Mouse (Mus musculus): Measurements from ENCODE around the gene Per3. TPM values are rescaled to one million over a fixed set of nuclear protein-coding genes. Genes with fewer than 3 reads are reported as not detected.

The Per3 gene
- polyA plus RNA-seq (2015; fragmentation: Nextera tagmentation; extraction: Ambion mirVana), result 7.0 and 7.4 TPM in 2 replicates

DNA sequence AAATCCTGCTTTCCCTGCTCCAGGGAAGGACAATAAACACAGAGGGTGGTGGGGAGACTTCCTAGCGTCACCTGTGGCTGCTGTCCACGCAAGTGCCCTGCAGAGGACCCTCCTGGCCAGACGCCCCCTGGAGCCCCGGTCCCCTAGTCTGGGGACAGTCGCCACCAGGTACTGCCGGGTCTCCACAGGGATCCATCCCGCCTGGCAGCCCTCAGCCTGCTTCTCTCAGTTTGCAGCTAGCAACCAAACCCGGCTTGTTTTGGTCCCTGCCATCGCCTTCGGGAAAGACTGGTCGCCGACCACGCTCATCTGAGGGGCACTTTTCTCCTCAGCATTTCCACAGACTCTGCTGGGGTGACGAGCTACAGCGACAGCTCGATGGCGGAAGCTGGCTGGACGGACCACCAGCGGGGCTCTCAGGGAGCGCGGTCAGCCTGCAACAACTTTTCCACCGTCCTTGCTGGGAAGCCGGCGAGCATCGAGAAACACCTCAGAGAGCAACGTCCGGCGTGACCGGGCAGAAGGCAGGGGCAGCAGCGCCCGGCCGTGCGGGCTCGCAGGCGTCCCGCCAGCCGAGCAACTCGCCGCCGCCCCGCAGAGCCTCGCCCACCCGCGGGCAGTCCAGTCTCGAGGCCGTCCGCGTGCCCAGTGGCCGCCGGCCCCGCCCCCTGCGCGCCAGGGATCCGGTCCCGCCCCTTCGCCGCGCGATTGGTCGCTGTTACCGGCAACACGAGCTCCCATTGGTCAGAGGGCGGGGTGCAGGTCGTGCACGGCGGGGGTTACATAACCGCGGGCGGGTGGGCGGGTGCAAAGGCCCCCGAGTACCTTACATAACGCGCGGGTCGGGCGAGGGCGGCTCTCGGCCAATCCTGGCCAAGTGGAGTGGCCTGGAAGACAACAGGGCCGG lies at the start of gene Per3:
Gene Per3, minus strand, starts transcription at position 629 of the 907 bp plus-strand sequence.
- H3K4me2 ChIP-seq (replicated peaks), result peak within 1 kb of the TSS; percentile 98
- H3K27ac ChIP-seq, result peak within 1 kb of the TSS; percentile 72; the same call in 1 of the 2 replicates
- H3K4me3 ChIP-seq, result peak within 1 kb of the TSS; percentile 64
- ATAC-seq (ENCODE audit: low FRiP score, low read depth), result peak; percentile 98
- H3K27me3 ChIP-seq, result no peaks in the 10 kb centered on the region
- H3K4me1 ChIP-seq, result peaks cover 19% of the 10 kb centered on the region
- peak within 1 kb of the TSS; percentile 76 for H3K9ac ChIP-seq
- H3K9me3 ChIP-seq, result no peaks in the 10 kb centered on the region
- WGBS, result under 1% methylated on average over 54 of the region's 79 CpGs
- H3K36me3 ChIP-seq, result peaks cover 26% of the 10 kb centered on the region

DNA sequence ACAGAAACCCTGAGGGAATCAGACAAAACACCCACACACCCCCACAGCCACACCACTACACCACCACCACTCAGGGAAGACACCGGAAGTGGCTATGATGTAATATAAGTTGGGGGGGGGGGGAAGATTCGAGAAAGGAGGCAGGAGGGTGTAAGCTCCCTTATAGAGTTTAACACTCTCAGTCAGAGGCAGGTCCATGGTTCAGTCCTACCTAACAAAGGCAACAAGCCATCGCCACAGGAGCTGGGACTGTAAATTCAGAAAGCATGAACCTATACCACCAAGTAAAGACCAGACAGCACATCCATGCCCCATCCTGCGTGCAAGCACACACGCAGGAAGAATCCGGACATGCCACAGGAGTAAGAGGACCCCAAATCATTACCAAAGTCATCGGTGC lies 44.8 kb upstream of the Per3 start, which contains the start of gene Gm13090:
Gene Gm13090, plus strand, starts transcription at position 301 of the 400 bp plus-strand sequence.
- no peaks in the 10 kb centered on the region for H3K27me3 ChIP-seq
- no peaks in the 10 kb centered on the region for H3K9me3 ChIP-seq
- no peak for ATAC-seq (ENCODE audit: low FRiP score, low read depth)
- WGBS, result 86% methylated on average over 7 of the region's 7 CpGs
- no peaks in the 10 kb centered on the region for H3K4me1 ChIP-seq
- peaks cover 32% of the 10 kb centered on the region for H3K36me3 ChIP-seq
- 0 out of 2 replicates have a peak within 1 kb of the TSS, but pooled peaks have one; percentile 31 for H3K9ac ChIP-seq
- no peak within 1 kb of the TSS for H3K4me2 ChIP-seq (replicated peaks)
- H3K27ac ChIP-seq, result no peak within 1 kb of the TSS
- H3K4me3 ChIP-seq, result no peak within 1 kb of the TSS

DNA sequence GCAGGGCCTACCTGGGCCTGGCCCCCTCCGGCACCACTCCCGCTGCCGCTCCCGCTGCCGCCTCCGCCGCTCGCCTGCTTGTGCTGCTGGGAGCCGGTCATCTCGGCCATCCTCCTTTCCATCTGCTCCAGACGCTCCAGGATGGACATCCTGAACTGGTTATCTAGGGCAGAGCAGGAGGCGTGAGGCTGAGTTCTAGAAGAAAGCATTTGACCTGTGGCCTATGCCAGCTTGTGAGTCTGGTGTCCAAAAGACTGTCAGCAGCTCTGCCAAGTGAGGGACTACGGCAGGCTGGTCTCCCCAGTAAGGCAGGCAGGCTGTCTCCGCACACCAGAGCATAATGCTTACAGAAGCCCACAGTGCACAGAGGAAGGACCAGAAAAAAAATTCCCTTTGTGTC lies 44.4 kb upstream of the Per3 start:
- no peaks in the 10 kb centered on the region for H3K9me3 ChIP-seq
- no peak overlapping the region for H3K4me3 ChIP-seq
- H3K27me3 ChIP-seq, result no peaks in the 10 kb centered on the region
- H3K36me3 ChIP-seq, result peaks cover 37% of the 10 kb centered on the region
- no peaks in the 10 kb centered on the region for H3K4me1 ChIP-seq
- WGBS, result 93% methylated on average over 14 of the region's 14 CpGs
- no peak for ATAC-seq (ENCODE audit: low FRiP score, low read depth)
- no peak overlapping the region for H3K4me2 ChIP-seq (replicated peaks)
- 0 out of 2 replicates have a peak overlapping the region, but pooled peaks have one; percentile 31 for H3K9ac ChIP-seq
- H3K27ac ChIP-seq, result no peak overlapping the region

DNA sequence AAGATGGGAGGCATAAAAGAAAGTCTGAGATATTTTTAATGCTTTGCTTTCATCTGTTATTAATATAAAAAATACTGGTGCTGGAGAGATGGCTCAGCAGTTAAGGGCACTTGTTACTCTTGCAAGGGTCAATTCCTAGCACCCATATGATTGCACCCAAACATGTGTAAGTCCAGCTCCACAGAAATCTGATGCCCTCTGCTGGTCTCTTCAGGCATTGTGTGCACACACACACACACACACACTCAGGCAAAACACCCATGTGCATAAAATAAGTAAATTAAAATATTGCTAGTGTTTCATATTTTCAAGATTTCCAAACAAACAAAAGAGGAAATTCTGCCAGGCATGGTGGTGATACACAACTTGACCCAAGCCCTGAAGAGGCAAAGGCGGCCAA lies 42.9 kb upstream of the Per3 start:
- Histone ChIP-seq H3K4me2 (replicated peaks) (no peak overlapping the region), H3K4me3 (no peak overlapping the region), H3K27me3 (no peaks in the 10 kb centered on the region), H3K36me3 (peaks cover 45% of the 10 kb centered on the region), H3K27ac (no peak overlapping the region), H3K9ac (no peak overlapping the region), H3K9me3 (no peaks in the 10 kb centered on the region), H3K4me1 (no peaks in the 10 kb centered on the region)
- WGBS, result 89% methylated on average over 1 of the region's 1 CpGs
- no peak for ATAC-seq (ENCODE audit: low FRiP score, low read depth)

DNA sequence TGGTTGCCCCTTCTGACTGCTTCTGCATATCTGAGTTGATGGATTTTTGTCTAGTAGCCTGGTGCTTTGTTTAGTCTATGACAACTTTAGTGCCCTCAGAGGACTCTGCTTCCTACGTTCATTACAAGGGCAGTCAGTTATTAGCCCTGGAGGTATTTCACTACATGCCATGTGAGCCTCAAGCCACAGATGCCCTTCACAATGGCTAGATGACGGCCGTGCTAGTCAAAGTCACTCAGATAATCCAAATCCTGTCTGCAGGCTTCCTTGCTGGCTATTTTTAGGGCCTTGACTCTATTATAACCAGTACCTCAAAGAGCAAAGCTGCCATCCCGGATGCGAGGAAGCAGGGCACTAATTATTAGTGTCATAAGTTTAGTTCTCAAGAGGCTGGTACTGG lies 38.6 kb upstream of the Per3 start:
- Histone ChIP-seq H3K4me3 (no peak overlapping the region), H3K9me3 (no peaks in the 10 kb centered on the region), H3K9ac (no peak overlapping the region), H3K4me1 (no peaks in the 10 kb centered on the region), H3K4me2 (replicated peaks) (no peak overlapping the region), H3K27me3 (no peaks in the 10 kb centered on the region), H3K27ac (no peak overlapping the region), H3K36me3 (peaks cover 64% of the 10 kb centered on the region)
- 72% methylated on average over 5 of the region's 5 CpGs for WGBS
- no peak for ATAC-seq (ENCODE audit: low FRiP score, low read depth)

DNA sequence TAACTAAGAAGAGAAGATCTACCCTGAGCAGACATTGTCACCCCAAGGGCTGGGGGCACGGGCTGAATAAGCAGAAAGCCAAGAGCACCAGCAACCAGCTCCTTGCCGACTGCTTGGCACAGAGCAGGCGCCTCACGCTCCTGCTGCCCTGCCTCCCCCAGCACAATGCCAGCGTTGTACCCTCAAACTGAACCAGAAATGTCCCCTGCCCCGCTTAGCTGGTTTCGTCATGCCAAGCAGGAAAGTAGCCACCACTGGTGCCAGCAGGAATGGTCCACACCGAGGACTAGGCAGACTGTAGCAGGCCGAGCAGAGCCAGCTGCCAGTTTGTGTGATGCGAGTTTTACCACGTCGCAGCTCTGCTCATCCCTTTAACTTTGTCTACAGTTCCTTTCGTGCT lies 37.5 kb upstream of the Per3 start:
- no peak for ATAC-seq (ENCODE audit: low FRiP score, low read depth)
- Histone ChIP-seq H3K36me3 (peaks cover 66% of the 10 kb centered on the region), H3K27me3 (no peaks in the 10 kb centered on the region), H3K27ac (no peak overlapping the region), H3K4me3 (no peak overlapping the region), H3K9ac (no peak overlapping the region), H3K4me1 (no peaks in the 10 kb centered on the region), H3K4me2 (replicated peaks) (no peak overlapping the region), H3K9me3 (no peaks in the 10 kb centered on the region)
- 91% methylated on average over 13 of the region's 13 CpGs for WGBS

DNA sequence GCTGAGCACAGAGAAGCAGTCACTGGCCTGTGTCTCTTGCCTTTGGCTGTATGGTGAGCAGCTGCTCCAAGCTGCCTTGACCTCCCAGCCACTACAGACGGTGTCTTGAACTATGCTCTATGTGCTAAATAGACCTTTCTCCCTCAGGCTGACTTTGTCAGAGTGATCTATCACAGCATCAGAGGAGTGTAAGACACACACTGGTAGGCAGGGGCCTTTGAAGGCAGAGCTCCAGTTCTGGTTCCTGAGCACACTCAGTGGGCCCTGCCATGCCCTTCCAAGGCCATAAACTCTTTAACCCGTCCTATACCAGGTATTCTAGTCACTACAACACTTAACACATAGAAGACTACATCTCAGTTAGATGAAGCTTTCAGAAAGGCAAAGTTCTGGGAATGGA lies 36.9 kb upstream of the Per3 start:
- no peak overlapping the region for H3K27ac ChIP-seq
- H3K36me3 ChIP-seq, result peaks cover 71% of the 10 kb centered on the region
- no peak for ATAC-seq (ENCODE audit: low FRiP score, low read depth)
- 63% methylated on average over 2 of the region's 2 CpGs for WGBS
- no peak overlapping the region for H3K4me3 ChIP-seq
- H3K4me2 ChIP-seq (replicated peaks), result no peak overlapping the region
- no peaks in the 10 kb centered on the region for H3K9me3 ChIP-seq
- no peaks in the 10 kb centered on the region for H3K4me1 ChIP-seq
- H3K9ac ChIP-seq, result no peak overlapping the region
- H3K27me3 ChIP-seq, result no peaks in the 10 kb centered on the region

DNA sequence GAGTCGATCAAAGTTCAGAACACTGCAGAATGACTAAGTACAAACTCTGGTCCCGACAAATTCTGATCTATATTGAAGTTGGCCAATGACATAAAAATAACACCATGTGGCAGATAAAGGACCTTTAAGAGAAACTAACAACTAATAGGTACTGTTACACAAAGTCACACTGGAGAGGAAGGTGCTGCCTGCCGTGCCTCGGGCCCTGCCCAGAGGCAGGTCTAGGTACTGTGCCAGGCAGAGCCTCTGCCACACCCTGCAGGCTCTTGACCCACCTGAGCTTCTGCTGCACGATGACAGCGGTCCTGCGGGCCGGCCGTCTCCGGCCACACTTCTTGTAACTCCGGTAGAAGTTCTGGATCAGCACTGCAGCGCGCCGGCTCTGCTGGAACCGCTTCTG lies 30.4 kb upstream of the Per3 start:
- Histone ChIP-seq H3K9me3 (no peaks in the 10 kb centered on the region), H3K4me1 (no peaks in the 10 kb centered on the region), H3K9ac (no peak overlapping the region), H3K4me2 (replicated peaks) (no peak overlapping the region), H3K36me3 (peaks cover 43% of the 10 kb centered on the region), H3K27me3 (no peaks in the 10 kb centered on the region), H3K27ac (no peak overlapping the region), H3K4me3 (no peak overlapping the region)
- ATAC-seq (ENCODE audit: low FRiP score, low read depth), result no peak
- 93% methylated on average over 15 of the region's 15 CpGs for WGBS

DNA sequence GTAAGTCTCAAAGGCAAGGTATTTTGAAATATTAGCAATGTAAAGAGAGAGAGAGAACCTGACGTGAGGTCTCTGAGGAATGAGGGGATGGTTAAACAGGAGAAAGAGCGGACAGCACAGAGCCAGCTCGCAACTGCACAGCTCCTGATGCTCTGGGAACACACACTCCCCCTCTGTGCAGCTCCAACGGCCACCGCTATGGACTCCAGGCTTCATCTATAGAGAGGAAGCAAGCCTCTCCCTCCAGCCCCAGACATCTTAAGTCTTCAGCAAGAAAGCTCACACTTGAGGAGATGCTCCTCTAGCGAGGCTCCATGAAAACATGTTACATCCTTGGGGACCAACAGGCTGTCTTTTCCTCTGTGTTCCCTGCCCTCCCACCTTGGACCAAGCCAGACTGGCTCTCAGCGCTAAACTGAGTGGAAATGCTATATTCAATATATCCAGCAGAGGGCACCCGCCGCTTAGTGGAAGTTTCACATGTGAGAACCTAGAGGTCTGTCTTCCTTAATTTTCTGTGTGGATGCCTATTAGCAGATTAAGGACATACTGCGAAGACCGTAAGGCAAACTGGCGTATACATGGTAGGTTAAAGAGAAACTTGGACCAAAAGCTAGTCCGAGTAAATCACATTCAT lies 28.8 kb upstream of the Per3 start:
- Histone ChIP-seq H3K9ac (no peak overlapping the region), H3K4me3 (no peak overlapping the region), H3K4me2 (replicated peaks) (no peak overlapping the region), H3K36me3 (peaks cover 30% of the 10 kb centered on the region), H3K4me1 (no peaks in the 10 kb centered on the region), H3K27me3 (no peaks in the 10 kb centered on the region), H3K27ac (no peak overlapping the region), H3K9me3 (no peaks in the 10 kb centered on the region)
- 54% methylated on average over 13 of the region's 13 CpGs for WGBS
- no peak for ATAC-seq (ENCODE audit: low FRiP score, low read depth)

DNA sequence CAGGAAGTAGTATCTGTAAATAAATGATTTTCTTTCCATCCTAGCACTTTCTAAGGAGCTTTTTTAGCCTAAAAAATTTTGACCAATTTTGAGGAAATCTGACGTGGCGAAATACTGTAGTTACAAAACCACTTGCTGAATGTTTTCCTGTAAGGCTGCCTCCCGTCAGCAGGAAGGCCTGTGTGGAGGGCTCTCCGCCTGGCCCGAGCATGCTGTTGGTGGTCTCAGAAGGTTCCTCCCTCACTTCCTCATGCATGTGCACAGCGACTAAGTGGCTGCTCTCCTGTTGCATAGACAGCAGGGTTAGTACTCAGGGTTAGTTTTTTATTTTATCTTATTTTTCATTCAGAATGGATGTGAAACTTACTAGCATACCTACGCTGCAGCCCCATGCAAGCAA lies 26.5 kb upstream of the Per3 start:
- ATAC-seq (ENCODE audit: low FRiP score, low read depth), result no peak
- Histone ChIP-seq H3K27ac (no peak overlapping the region), H3K36me3 (peaks cover 11% of the 10 kb centered on the region), H3K4me1 (no peaks in the 10 kb centered on the region), H3K9me3 (no peaks in the 10 kb centered on the region), H3K27me3 (no peaks in the 10 kb centered on the region), H3K9ac (no peak overlapping the region), H3K4me3 (no peak overlapping the region), H3K4me2 (replicated peaks) (no peak overlapping the region)
- 86% methylated on average over 7 of the region's 7 CpGs for WGBS

DNA sequence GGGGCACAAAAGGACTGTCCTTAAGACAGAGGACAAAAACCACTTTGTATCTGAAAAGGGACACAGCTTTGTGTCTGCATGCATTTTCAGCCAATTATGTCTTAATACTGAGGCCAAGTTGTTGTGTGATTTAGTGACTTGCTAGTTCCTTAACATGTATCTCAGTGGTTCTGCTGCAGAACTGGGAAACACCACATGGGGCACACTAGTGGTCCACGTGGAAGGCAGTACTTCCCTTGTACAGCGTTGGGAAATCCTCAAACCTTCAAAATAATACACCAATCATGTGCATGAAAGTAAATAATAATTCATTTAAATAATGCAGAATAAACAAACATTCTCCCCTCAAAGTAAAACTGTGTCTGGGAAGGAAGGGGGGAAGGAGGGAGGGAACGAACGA lies 24.3 kb upstream of the Per3 start:
- Histone ChIP-seq H3K36me3 (peaks cover 6% of the 10 kb centered on the region; the same call in 1 of the 2 replicates), H3K27ac (no peak overlapping the region), H3K9ac (no peak overlapping the region), H3K4me1 (no peaks in the 10 kb centered on the region), H3K27me3 (no peaks in the 10 kb centered on the region), H3K4me2 (replicated peaks) (no peak overlapping the region), H3K9me3 (no peaks in the 10 kb centered on the region), H3K4me3 (no peak overlapping the region)
- WGBS, result 72% methylated on average over 4 of the region's 4 CpGs
- no peak for ATAC-seq (ENCODE audit: low FRiP score, low read depth)

DNA sequence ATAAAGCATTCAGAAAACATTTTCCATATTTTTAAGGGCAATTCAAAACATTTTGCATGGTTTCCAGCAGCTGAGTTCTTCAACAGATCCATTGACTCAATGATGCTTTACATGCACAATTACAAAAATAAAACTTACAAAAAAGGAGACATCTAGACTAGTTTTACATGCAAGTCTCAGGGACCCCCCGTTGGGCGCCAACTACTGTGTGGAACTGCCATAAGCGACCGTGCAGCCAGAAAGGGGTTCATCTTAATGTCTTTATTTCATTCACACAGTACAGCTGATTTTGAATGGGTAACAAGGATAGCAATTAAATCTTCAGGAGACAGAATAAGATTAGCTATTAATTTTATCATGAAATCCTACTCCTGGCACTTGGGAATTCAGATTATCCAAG lies 15.1 kb upstream of the Per3 start:
- Histone ChIP-seq H3K9ac (no peak overlapping the region), H3K4me2 (replicated peaks) (no peak overlapping the region), H3K27ac (no peak overlapping the region), H3K27me3 (no peaks in the 10 kb centered on the region), H3K4me1 (peaks cover 14% of the 10 kb centered on the region), H3K9me3 (peaks cover 7% of the 10 kb centered on the region; the same call in 1 of the 2 replicates), H3K36me3 (peaks cover 8% of the 10 kb centered on the region), H3K4me3 (no peak overlapping the region)
- ATAC-seq (ENCODE audit: low FRiP score, low read depth), result no peak
- WGBS, result 97% methylated on average over 4 of the region's 4 CpGs
